Mouse (Mus musculus): ENCODE data around the gene Gm20388.

DNA sequence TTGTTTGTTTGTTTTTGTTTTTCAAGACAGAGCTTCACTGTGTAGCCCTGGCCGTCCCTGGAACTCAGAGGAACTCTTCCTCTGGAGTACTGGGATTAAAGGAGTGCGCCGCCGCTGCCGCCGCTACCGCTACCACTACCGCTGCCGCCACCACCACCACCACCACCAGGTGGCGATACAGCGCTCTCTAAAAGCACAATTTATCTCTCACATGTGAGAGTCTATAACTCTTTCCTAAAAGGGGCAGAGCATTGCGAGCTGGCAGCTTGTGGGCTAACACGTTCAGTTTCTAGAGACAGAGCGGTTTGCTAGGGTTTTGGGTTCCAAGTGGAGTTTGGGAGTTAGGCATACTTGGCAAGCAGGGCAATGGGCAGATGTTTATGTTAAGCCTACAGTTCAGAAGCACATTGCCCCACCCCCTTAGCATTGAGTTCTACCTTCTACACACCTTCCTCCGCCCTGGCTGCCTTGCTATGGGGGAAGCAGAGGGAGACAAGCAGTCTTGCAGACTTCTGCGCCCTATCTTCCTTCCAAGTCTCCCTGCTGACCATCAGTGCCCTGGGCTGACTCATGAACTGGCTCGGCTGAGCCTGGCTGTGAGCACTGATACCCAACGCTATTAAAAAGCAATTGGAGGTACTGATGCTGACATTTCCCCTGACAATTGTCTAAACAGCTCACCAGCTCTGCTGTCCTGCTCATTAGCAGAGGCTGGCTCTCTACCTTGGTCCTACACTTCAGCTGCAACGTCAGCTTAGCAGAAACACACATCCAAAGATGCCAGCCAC, 3718.5 kb downstream of the Gm20388 start:
- TF ChIP-seq CTCF (IDR thresholded peaks at IDR 0.05; ENCODE audit: borderline replicate concordance, extremely low read depth, insufficient read depth, insufficient read length) (peak; percentile 88), POLR2A (IDR thresholded peaks at IDR 0.05; ENCODE audit: borderline replicate concordance, extremely low read depth, insufficient read depth, insufficient read length, poor library complexity, severe bottlenecking) (no peak)

Data from brain, embryonic 14.5 days (tissue).